Mouse (Mus musculus): ENCODE measurements around the gene Pde4b. TPM values are rescaled to one million over a fixed set of nuclear protein-coding genes. Genes with fewer than 3 reads are reported as not detected.

The Pde4b gene
- polyA plus RNA-seq, 1 experiment from 2014 or later: 35.4 TPM

DNA sequence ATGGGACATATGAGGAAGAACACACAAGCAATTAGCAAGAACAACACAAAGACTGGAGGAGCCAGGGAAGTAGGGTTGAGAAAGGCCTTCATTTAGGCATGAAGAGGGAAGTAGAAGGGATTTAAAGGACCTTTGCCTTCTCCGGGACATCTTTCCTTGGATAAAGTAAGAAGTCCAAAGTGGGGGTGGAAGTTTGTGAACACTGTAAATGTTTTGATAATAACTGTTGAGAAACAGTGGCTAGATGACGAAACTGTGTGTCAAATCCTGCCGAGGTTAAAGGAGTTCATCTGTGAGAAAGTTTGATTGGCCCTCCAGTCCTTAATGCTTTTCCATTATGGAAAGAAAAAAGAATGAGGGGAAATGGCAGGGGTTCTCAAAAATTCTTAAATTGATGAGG, 455.6 kb downstream of the Pde4b start:
- H3K4me3 ChIP-seq (ENCODE audit: low read length): no peak overlapping the region
- WGBS: 73% methylated on average over 3 of the region's 3 CpGs

DNA sequence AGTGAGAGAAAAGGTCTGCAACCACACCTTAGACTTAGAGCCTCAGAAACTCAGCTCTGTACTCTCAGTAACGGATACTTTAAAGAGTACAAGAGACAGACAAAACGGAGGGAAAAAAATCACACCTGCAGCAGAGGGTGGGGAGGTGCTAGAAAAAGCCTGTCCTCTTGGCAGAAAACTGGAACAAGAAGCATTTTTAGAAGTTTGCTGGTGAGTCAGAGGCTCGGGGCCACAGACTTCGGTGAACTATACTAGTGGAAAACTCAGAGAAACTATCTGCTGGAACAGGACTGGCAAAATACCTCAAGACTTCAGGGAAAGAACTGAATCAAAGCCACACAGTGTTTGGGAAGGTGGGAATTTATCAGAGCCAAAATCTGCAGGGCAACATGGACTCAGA, 457.9 kb downstream of the Pde4b start:
- Histone ChIP-seq H3K27me3 (ENCODE audit: control insufficient read depth, insufficient read depth, low read depth, low read length) (no peaks in the 10 kb centered on the region), H3K4me1 (replicated peaks; ENCODE audit: control insufficient read depth, insufficient read depth, low read length) (no peaks in the 10 kb centered on the region), H3K27ac (ENCODE audit: low read length) (no peak overlapping the region), H3K9me3 (ENCODE audit: control insufficient read depth, low read length) (no peaks in the 10 kb centered on the region), H3K4me3 (ENCODE audit: low read length) (no peak overlapping the region), H3K4me2 (ENCODE audit: low read depth, low read length) (no peak overlapping the region), H3K36me3 (ENCODE audit: control insufficient read depth, insufficient read depth, low read length) (no peaks in the 10 kb centered on the region), H3K9ac (ENCODE audit: low read length) (no peak overlapping the region)
- WGBS: 64% methylated on average over 4 of the region's 4 CpGs
- ATAC-seq (ENCODE audit: low read depth): no peak

More for the DNA sequence above, 455.6 kb downstream of the Pde4b start:
- Histone ChIP-seq H3K36me3 (ENCODE audit: control insufficient read depth, insufficient read depth, low read length) (no peaks in the 10 kb centered on the region), H3K4me1 (replicated peaks; ENCODE audit: control insufficient read depth, insufficient read depth, low read length) (no peaks in the 10 kb centered on the region), H3K4me2 (ENCODE audit: low read depth, low read length) (no peak overlapping the region), H3K9ac (ENCODE audit: low read length) (no peak overlapping the region), H3K27me3 (ENCODE audit: control insufficient read depth, insufficient read depth, low read depth, low read length) (no peaks in the 10 kb centered on the region), H3K9me3 (ENCODE audit: control insufficient read depth, low read length) (no peaks in the 10 kb centered on the region), H3K27ac (ENCODE audit: low read length) (no peak overlapping the region)
- ATAC-seq (ENCODE audit: low read depth): no peak

DNA sequence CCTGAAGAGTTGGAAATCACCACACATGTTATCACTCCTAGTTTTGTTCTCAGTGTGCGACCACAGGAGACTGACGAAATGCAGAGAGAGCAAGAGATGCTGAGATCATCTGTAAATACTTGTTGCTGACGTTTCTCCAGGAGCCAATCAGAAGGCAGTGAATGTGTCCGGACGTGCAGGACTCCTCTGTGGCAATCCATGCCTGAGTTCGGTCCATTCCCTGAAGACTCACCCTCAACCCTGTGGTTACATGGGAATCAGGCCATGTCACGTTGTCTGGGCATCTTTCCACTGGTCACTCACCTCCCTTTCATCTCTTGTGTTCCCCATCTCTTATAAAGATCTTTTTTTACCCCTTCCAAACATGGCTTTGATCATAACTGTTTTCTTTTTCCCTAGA, 468.2 kb downstream of the Pde4b start:
- Histone ChIP-seq H3K36me3 (ENCODE audit: control insufficient read depth, insufficient read depth, low read length) (no peaks in the 10 kb centered on the region), H3K9me3 (ENCODE audit: control insufficient read depth, low read length) (no peaks in the 10 kb centered on the region), H3K4me2 (ENCODE audit: low read depth, low read length) (no peak overlapping the region), H3K4me1 (replicated peaks; ENCODE audit: control insufficient read depth, insufficient read depth, low read length) (peaks cover 22% of the 10 kb centered on the region), H3K27me3 (ENCODE audit: control insufficient read depth, insufficient read depth, low read depth, low read length) (no peaks in the 10 kb centered on the region), H3K9ac (ENCODE audit: low read length) (no peak overlapping the region), H3K27ac (ENCODE audit: low read length) (no peak overlapping the region), H3K4me3 (ENCODE audit: low read length) (no peak overlapping the region)
- ATAC-seq (ENCODE audit: low read depth): no peak
- 68% methylated on average over 7 of the region's 7 CpGs for WGBS

DNA sequence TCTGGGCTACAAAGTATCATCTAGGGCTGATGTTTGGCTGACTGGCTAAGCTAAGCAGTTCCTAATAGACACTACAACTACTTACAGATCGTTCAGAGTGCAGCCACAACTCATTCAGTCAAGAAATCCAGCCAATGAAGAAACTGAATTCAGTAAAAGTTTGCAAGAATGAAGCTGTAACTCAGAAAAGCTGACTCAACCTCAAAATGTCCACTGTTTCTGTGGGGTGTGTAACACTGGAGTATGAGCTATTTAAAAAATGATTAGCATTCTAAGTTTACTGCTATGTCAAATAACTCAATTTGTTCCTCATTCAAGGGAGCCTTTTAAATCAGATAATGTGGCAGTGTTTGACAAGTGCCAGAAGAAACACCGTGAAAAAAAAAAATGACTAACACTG, 469.7 kb downstream of the Pde4b start:
- no peak overlapping the region for H3K9ac ChIP-seq (ENCODE audit: low read length)
- ATAC-seq (ENCODE audit: low read depth): no peak
- H3K4me1 ChIP-seq (replicated peaks; ENCODE audit: control insufficient read depth, insufficient read depth, low read length): peaks cover 22% of the 10 kb centered on the region
- WGBS: 22% methylated on average over 2 of the region's 2 CpGs
- no peak overlapping the region for H3K4me2 ChIP-seq (ENCODE audit: low read depth, low read length)
- H3K4me3 ChIP-seq (ENCODE audit: low read length): no peak overlapping the region
- no peaks in the 10 kb centered on the region for H3K9me3 ChIP-seq (ENCODE audit: control insufficient read depth, low read length)
- no peak overlapping the region for H3K27ac ChIP-seq (ENCODE audit: low read length)
- H3K27me3 ChIP-seq (ENCODE audit: control insufficient read depth, insufficient read depth, low read depth, low read length): no peaks in the 10 kb centered on the region
- H3K36me3 ChIP-seq (ENCODE audit: control insufficient read depth, insufficient read depth, low read length): no peaks in the 10 kb centered on the region

DNA sequence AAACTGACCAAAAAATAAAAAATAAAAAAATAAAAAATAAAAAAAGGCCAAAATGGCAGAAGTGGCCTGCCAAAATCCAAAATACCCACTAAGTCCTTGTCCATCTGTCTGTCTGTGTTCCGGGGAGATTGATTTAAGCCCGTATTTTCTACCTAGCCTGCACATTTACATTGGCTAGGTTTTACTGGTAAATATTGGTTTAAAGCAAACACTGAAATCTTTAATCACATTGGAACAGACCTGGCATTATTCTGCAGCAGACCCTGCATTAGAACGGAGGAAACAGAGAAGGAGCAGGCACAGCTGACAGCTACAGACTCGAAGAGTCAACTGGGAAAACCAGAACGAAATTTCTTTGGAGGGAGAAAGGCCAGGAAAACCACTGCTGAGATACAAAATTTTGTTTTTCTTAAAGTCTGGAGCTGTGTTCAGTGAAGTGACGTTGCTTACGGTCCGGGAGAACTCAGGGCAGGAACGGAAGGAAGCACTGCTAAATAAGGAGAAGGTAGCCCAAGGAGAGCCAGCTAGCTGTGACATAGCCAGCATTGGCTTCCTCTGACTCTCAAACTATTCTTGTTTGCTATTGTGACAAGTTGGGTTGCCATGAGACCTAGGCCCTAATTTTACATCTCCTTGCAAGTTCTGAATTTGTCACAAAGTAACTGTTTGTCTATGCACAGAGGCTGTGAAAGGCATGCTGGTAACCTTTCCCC, 470.3 kb downstream of the Pde4b start:
- peak overlapping the region; percentile 1; the same call in 1 of the 2 replicates for H3K9ac ChIP-seq (ENCODE audit: low read length)
- H3K36me3 ChIP-seq (ENCODE audit: control insufficient read depth, insufficient read depth, low read length): no peaks in the 10 kb centered on the region
- ATAC-seq (ENCODE audit: low read depth): peak; percentile 57
- no peak overlapping the region for H3K4me3 ChIP-seq (ENCODE audit: low read length)
- H3K9me3 ChIP-seq (ENCODE audit: control insufficient read depth, low read length): no peaks in the 10 kb centered on the region
- H3K4me1 ChIP-seq (replicated peaks; ENCODE audit: control insufficient read depth, insufficient read depth, low read length): peaks cover 22% of the 10 kb centered on the region
- 32% methylated on average over 9 of the region's 9 CpGs for WGBS
- peak overlapping the region; percentile 10 for H3K27ac ChIP-seq (ENCODE audit: low read length)
- peak overlapping the region; percentile 20 for H3K4me2 ChIP-seq (ENCODE audit: low read depth, low read length)
- no peaks in the 10 kb centered on the region for H3K27me3 ChIP-seq (ENCODE audit: control insufficient read depth, insufficient read depth, low read depth, low read length)

DNA sequence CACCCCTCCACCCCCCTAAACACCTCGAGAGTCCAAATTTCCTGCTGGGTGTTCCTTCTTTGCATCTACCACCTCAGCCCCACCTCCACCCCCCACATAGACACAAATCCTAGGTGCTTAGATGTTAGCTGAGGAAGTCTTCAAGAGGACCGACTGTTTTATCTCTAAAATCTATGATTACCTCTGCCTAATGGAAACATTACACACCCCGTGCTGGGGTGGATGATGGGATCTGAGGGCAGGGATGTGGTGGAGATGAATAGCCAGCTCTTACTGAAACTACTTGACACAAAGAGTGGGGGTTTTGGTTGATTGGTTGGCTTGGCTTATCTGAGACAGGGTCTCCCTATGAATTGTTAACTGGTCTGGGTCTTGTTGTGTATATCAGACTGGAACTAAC, 471.0 kb downstream of the Pde4b start:
- 15% methylated on average over 3 of the region's 3 CpGs for WGBS
- H3K9me3 ChIP-seq (ENCODE audit: control insufficient read depth, low read length): no peaks in the 10 kb centered on the region
- no peak overlapping the region for H3K4me3 ChIP-seq (ENCODE audit: low read length)
- no peak overlapping the region for H3K9ac ChIP-seq (ENCODE audit: low read length)
- H3K4me1 ChIP-seq (replicated peaks; ENCODE audit: control insufficient read depth, insufficient read depth, low read length): peaks cover 22% of the 10 kb centered on the region
- ATAC-seq (ENCODE audit: low read depth): peak; percentile 6; the same call in 1 of the 2 replicates
- H3K27me3 ChIP-seq (ENCODE audit: control insufficient read depth, insufficient read depth, low read depth, low read length): no peaks in the 10 kb centered on the region
- H3K4me2 ChIP-seq (ENCODE audit: low read depth, low read length): no peak overlapping the region
- H3K36me3 ChIP-seq (ENCODE audit: control insufficient read depth, insufficient read depth, low read length): no peaks in the 10 kb centered on the region
- H3K27ac ChIP-seq (ENCODE audit: low read length): no peak overlapping the region

DNA sequence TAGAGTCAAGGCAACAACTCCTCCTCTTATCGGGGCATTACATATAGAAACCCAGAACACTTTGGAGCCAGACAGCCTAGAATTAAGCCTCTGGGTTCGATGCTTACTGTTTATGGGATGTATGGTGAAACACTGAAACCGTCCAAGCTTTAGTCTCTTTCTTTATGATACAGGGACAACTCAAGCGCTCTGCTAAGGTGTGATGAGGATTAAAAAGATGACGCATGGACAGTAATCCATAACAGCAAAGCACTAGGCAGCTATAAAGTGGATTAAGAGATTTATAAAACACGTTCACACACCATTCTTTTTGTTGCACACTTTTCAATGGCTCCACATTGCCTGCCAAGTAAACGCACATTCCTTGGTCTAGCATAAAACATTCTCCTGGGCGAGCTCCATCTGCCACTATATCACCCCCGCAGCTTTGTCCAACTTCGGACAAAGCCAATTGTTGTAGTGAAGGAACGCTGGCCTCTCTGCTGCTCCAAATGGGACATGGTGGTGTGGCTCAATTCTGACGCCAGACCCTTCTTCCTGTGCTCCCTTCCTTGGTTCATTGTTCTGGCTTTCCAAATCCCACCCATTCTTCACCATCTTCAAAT, 473.4 kb downstream of the Pde4b start:
- H3K4me2 ChIP-seq (ENCODE audit: low read depth, low read length): no peak overlapping the region
- H3K27me3 ChIP-seq (ENCODE audit: control insufficient read depth, insufficient read depth, low read depth, low read length): no peaks in the 10 kb centered on the region
- WGBS: 77% methylated on average over 12 of the region's 12 CpGs
- peaks cover 24% of the 10 kb centered on the region for H3K4me1 ChIP-seq (replicated peaks; ENCODE audit: control insufficient read depth, insufficient read depth, low read length)
- H3K9me3 ChIP-seq (ENCODE audit: control insufficient read depth, low read length): no peaks in the 10 kb centered on the region
- ATAC-seq (ENCODE audit: low read depth): no peak
- no peaks in the 10 kb centered on the region for H3K36me3 ChIP-seq (ENCODE audit: control insufficient read depth, insufficient read depth, low read length)
- no peak overlapping the region for H3K4me3 ChIP-seq (ENCODE audit: low read length)
- H3K27ac ChIP-seq (ENCODE audit: low read length): no peak overlapping the region
- no peak overlapping the region for H3K9ac ChIP-seq (ENCODE audit: low read length)

DNA sequence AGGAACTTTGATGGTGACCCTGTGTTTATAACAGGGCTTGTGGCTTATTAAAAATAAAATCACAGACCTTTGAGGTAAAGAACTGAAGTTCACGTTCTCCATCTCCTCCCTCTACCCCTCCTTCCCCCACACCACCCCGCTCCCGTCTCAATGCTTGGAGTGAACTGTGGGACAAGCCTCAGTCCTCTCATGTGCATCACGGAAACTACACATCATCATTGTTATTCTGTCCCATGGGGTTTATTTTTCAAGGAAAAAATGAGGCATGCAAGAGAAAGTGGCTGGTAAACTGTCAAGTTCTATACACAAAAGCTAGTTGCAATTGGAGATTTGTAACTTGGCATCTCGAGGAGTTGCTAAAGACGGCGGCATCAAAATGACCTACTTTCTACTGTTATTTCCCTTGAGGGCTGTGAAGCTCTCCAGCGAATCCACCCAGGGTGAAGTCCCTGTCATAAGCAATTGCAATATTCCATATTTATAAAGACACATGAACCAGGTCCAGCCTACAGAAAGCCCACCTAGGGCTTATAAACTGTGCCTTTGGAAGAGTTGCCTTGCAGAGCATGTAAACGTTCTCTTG, 476.0 kb downstream of the Pde4b start:
- no peak overlapping the region for H3K4me3 ChIP-seq (ENCODE audit: low read length)
- 68% methylated on average over 9 of the region's 9 CpGs for WGBS
- no peaks in the 10 kb centered on the region for H3K36me3 ChIP-seq (ENCODE audit: control insufficient read depth, insufficient read depth, low read length)
- H3K4me2 ChIP-seq (ENCODE audit: low read depth, low read length): no peak overlapping the region
- no peaks in the 10 kb centered on the region for H3K27me3 ChIP-seq (ENCODE audit: control insufficient read depth, insufficient read depth, low read depth, low read length)
- no peak overlapping the region for H3K27ac ChIP-seq (ENCODE audit: low read length)
- H3K4me1 ChIP-seq (replicated peaks; ENCODE audit: control insufficient read depth, insufficient read depth, low read length): peaks cover 24% of the 10 kb centered on the region
- no peak overlapping the region for H3K9ac ChIP-seq (ENCODE audit: low read length)
- no peaks in the 10 kb centered on the region for H3K9me3 ChIP-seq (ENCODE audit: control insufficient read depth, low read length)
- no peak for ATAC-seq (ENCODE audit: low read depth)

DNA sequence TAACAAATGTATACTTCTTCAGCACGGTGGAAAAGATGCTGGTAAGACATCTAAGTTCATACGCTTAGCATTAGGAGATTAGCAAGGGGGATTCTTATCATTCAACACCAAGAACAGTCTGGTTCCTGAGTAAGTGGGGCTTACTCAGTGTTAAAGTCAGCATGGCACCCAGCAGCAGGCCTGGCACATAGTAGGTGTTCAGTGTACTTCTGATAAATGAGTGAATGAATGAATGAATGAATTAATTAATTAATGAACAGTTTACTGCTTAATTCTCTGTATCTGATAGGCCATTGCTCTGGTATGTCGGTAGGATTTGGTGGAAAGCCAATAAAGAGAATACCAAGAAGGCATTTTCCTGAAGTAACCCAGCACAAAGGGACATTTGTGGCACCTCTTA, 476.9 kb downstream of the Pde4b start:
- Histone ChIP-seq H3K27me3 (ENCODE audit: control insufficient read depth, insufficient read depth, low read depth, low read length) (no peaks in the 10 kb centered on the region), H3K4me2 (ENCODE audit: low read depth, low read length) (no peak overlapping the region), H3K27ac (ENCODE audit: low read length) (no peak overlapping the region), H3K9ac (ENCODE audit: low read length) (no peak overlapping the region), H3K4me1 (replicated peaks; ENCODE audit: control insufficient read depth, insufficient read depth, low read length) (peaks cover 28% of the 10 kb centered on the region), H3K9me3 (ENCODE audit: control insufficient read depth, low read length) (no peaks in the 10 kb centered on the region), H3K36me3 (ENCODE audit: control insufficient read depth, insufficient read depth, low read length) (no peaks in the 10 kb centered on the region), H3K4me3 (ENCODE audit: low read length) (no peak overlapping the region)
- WGBS: 78% methylated on average over 3 of the region's 3 CpGs
- ATAC-seq (ENCODE audit: low read depth): no peak

Measured in lung, embryonic 16.5 days (tissue).